Mouse (Mus musculus): ENCODE data around the gene Arvcf.

DNA sequence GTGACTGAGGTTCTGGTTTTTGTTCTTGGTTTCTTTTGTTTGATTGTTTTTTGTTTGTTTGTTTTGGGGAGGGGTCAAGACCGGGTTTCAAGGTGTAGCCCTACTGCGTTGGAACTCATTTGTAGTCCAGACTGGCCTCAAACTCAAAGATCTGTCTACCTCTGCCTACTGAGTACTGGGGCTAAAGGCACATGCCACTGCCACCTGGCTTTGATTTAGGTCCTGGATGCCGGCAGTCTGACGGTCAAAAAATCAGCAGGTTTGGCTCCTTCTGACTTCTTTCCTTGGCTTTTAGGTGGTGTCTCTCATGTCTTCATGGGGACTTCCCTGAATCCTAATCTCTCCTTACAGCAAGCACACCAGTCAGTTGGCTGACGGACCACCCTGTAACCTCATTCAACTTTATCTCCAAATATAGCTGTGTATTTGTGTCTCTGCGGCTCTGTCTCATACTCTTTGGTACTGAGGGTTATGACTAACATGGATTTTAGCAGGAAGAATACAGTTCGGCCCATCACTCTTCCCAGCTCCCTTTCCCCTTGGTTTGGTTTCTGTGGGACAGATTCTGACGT, 82.7 kb downstream of the Arvcf start:
- TF ChIP-seq POLR2A (IDR thresholded peaks at IDR 0.05; ENCODE audit: low read depth, low read length) (no peak), CTCF (IDR thresholded peaks at IDR 0.05; ENCODE audit: extremely low read depth, insufficient read depth, insufficient read length, insufficient replicate concordance) (no peak)
